Mouse (Mus musculus) brown adipose tissue, adult 24 weeks (tissue): ENCODE data around the gene Gm21887. TPM values are rescaled to one million over a fixed set of nuclear protein-coding genes. Genes with fewer than 3 reads are reported as not detected.
"Not testable (repeated sequence)": the region's sequence is repeated elsewhere in the genome, so short reads cannot be mapped to it uniquely, and the experiment has no call there.

ENCODE experiments used
- H3K27ac ChIP-seq: fragments of 200-500 bp; replicated peaks from 2 replicates; pipeline ENCODE4 v1.5.1; 2012; ENCODE audit warnings: low read depth, mild to moderate bottlenecking, low read length
- H3K4me1 ChIP-seq: fragments of 200-500 bp; 2 replicates; pipeline ENCODE4 v1.6.1; 2012; ENCODE audit warnings: low read length, mixed read lengths; ENCODE audit not compliant: control insufficient read depth, insufficient read depth, insufficient read length
- H3K4me3 ChIP-seq: fragments of 200-500 bp; 2 replicates; pipeline ENCODE4 v1.5.1; 2012; ENCODE audit warnings: low read depth, mild to moderate bottlenecking, low read length, moderate library complexity; ENCODE audit not compliant: insufficient read depth
- polyA plus RNA-seq: library from polyadenylated mRNA; stranded (reverse); fragments of >200 nt; gene quantifications from 2 replicates; pipeline ENCODE4 v1.2.4, GENCODE M21; 2012; ENCODE audit not compliant: missing spikeins, insufficient read depth, insufficient read length

The Gm21887 gene
- polyA plus RNA-seq, 1 experiment, result 19.2 TPM

GRCm38 (mm10) chrX:169989691-169990631 is 19.5 kb upstream of the Gm21887 start:
- H3K4me1 ChIP-seq, result not testable (repeated sequence)
- Histone ChIP-seq H3K4me3 (peak overlapping the region; percentile 13), H3K27ac (0 out of 2 replicates have a peak overlapping the region, but pooled peaks have one; percentile 2)

DNA sequence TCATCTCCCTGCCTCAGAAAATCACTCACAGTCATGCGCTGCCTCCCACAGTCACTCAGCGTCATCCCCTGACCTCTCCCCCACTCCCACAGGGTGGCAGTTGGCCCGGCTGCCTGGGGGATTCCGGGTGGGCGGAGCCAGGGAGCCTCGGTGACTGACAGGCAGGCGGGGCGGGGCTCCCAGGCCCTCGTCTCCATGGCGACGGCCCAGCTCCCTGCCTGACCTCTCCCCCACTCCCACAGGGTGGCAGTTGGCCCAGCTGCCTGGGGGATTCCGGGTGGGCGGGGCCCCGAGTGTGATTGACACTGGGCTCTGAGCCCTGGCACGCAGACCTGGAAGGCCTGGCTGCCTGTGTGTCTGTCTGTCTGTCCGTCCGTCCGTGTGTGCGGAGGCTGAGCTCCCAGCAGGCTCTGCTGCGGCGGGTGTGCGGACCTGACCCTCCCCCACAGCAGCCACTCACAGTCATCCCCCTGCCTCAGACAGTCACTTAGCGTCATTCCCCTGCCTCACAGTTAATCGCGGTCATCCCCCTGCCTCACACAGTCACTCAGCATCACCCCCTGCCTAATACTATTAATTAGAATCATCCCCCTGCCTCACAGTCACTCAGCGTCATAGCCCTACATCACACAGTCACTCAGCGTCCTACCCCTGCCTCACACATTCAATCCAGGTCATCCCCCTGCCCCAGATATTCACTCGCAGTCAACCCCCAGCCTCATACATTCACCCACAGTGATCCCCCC is 18.2 kb upstream of the Gm21887 start:
- Histone ChIP-seq H3K4me3 (peak overlapping the region; percentile 12), H3K27ac (peak overlapping the region; percentile 42)
- H3K4me1 ChIP-seq, result not testable (repeated sequence)

DNA sequence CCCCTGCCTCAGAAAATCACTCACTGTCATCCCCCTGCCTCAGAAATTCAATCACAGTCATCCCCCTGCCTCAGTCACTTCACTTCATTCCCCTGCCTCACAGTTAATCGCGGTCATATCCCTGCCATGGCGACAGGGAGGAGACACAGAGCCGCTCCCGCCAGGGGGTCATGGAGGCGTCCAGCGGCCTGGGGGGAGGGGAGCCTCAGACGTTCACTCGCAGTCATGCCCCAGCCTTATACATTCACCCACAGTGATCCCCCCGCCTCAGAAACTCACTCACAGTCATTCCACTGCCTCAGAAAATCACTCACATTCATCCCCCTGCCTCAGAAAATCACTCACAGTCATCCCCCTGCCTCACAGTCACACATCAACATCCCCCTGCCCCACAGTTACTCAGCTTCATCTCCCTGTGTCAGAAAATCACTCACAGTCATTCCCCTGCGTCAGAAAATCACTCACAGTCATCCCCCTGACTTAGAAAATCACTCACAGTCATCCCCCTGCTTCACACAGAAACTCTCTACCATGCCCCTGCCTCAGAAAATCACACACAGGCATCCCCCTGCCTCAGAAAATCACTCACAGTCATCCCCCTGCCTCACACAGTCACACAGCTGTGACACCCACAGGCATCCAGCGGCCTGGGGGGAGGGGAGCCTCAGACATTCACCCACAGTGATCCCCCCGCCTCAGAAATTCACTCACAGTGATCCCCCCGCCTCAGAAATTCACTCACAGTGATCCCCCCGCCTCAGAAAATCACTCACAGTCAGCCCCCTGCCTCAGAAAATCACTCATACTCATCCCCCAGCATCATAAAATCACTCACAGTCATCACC is 17.2 kb upstream of the Gm21887 start:
- H3K27ac ChIP-seq, H3K4me3 ChIP-seq, H3K4me1 ChIP-seq: not testable (repeated sequence)

GRCm38 (mm10) chrX:169992951-169993547 is 16.4 kb upstream of the Gm21887 start:
- H3K27ac ChIP-seq, H3K4me3 ChIP-seq, H3K4me1 ChIP-seq: not testable (repeated sequence)

- not testable (repeated sequence) for H3K4me3 ChIP-seq, H3K27ac ChIP-seq
Measured at GRCm38 (mm10) chrX:169994011-169994865, 15.2 kb upstream of the Gm21887 start.

GRCm38 (mm10) chrX:169994866-169995711 is 14.4 kb upstream of the Gm21887 start:
- H3K4me3 ChIP-seq, H3K27ac ChIP-seq, H3K4me1 ChIP-seq: not testable (repeated sequence)

More at GRCm38 (mm10) chrX:169994011-169994865, 15.2 kb upstream of the Gm21887 start:
- not testable (repeated sequence) for H3K4me1 ChIP-seq

GRCm38 (mm10) chrX:169995909-169996521 is 13.4 kb upstream of the Gm21887 start:
- not testable (repeated sequence) for H3K4me1 ChIP-seq, H3K27ac ChIP-seq, H3K4me3 ChIP-seq

- not testable (repeated sequence) for H3K4me1 ChIP-seq
- H3K4me3 ChIP-seq, result peak overlapping the region; percentile 41
- 0 out of 2 replicates have a peak overlapping the region, but pooled peaks have one; percentile 22 for H3K27ac ChIP-seq
Measured at GRCm38 (mm10) chrX:169996926-169997325, 12.5 kb upstream of the Gm21887 start.

DNA sequence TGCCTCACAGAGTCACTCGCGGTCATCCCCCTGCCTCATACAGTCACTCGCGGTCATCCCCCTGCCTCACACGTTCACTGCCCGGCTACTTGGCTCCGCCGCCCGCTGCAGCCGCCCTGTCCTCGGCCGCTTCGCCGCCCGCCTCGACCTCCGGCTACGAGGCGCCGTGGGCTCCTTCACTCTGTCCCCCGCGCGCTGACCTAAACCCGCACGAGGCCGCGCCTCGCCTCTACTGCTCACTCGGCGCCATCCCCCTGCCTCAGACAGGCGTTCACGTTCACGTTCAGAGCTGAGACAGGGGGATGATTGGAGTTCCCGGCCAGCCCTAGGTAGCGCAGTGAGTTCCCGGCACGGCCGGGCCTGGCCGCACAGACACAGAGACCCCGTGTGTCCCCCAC is 12.0 kb upstream of the Gm21887 start:
- Histone ChIP-seq H3K4me3 (peak overlapping the region; percentile 41), H3K27ac (peak overlapping the region; percentile 22)
- not testable (repeated sequence) for H3K4me1 ChIP-seq

DNA sequence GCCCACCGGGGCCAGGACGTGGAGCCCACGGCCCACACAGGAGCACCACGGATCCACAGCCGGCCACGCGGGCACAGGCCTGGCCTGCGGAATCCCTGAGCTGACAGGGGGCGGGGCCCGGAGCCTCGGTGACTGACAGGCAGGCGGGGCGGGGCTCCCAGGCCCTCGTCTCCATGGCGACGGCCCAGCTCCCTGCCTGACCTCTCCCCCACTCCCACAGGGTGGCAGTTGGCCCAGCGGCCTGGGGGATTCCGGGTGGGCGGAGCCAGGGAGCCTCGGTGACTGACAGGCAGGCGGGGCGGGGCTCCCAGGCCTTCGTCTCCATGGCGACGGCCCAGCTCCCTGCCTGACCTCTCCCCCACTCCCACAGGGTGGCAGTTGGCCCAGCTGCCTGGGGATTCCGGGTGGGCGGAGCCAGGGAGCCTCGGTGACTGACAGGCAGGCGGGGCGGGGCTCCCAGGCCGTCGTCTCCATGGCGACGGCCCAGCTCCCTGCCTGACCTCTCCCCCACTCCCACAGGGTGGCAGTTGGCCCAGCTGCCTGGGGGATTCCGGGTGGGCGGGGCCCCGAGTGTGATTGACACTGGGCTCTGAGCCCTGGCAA is 11.5 kb upstream of the Gm21887 start:
- H3K4me3 ChIP-seq, result peak overlapping the region; percentile 41
- H3K27ac ChIP-seq, result peak overlapping the region; percentile 22
- H3K4me1 ChIP-seq, result not testable (repeated sequence)

DNA sequence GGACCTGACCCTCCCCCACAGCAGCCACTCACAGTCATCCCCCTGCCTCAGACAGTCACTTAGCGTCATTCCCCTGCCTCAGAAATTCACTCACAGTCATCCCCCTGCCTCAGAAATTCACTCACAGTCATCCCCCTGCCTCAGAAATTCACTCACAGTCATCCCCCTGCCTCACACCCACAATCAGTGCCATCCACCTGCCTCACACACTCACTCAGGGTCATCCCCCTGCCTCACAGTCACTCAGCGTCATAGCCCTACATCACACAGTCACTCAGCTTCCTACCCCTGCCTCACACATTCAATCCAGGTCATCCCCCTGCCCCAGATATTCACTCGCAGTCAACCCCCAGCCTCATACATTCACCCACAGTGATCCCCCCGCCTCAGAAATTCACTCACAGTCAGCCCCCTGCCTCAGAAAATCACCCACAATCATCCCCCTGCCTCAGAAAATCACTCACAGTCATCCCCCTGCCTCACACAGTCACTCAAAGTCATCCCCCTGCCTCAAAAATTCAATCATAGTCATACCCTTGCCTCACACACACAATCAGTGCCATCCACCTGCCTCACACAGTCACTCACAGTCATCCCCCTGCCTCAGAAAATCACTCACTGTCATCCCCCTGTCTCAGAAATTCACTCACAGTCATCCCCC is 10.8 kb upstream of the Gm21887 start:
- H3K4me3 ChIP-seq, result peak overlapping the region; percentile 3; the same call in 1 of the 2 replicates
- not testable (repeated sequence) for H3K4me1 ChIP-seq, H3K27ac ChIP-seq

- not testable (repeated sequence) for H3K27ac ChIP-seq, H3K4me3 ChIP-seq, H3K4me1 ChIP-seq
Measured at GRCm38 (mm10) chrX:169999226-169999883, 10.1 kb upstream of the Gm21887 start.
